Mouse (Mus musculus) left cerebral cortex, postnatal 10 days (tissue): ENCODE data around the gene Grhpr. TPM values are rescaled to one million over a fixed set of nuclear protein-coding genes. Genes with fewer than 3 reads are reported as not detected.

Experiments used
- total RNA-seq, 2 experiments: library from RNA; stranded (reverse); gene quantifications; 2 replicates each; pipeline ENCODE4 v1.2.3; 2021

The Grhpr gene
- total RNA-seq, 2 experiments from 2014 or later: 9.5 to 10.1 TPM

Other genes with a start within 250 kb of the Grhpr start
- gene Zcchc7, start 225.5 kb upstream of the Grhpr start, total RNA-seq: 10 to 100 TPM; 53.8 to 62.6 TPM
- gene Zbtb5, start 31.0 kb downstream of the Grhpr start, total RNA-seq: 10 to 100 TPM; 17.3 to 18.6 TPM
- 10 to 100 TPM; 17.2 to 20.5 TPM for gene Polr1e, start 37.2 kb downstream of the Grhpr start, total RNA-seq
- 10 to 100 TPM; 30.3 to 31.3 TPM for gene Fbxo10, start 103.2 kb downstream of the Grhpr start, total RNA-seq
- gene Tomm5, start 126.7 kb downstream of the Grhpr start, total RNA-seq: 10 to 100 TPM; 67.9 to 69.3 TPM
- 10 to 100 TPM; 13.5 to 18.5 TPM for gene Frmpd1, start 203.5 kb downstream of the Grhpr start, total RNA-seq